Mouse (Mus musculus) embryo, embryonic 9.5 days (tissue): Measurements from ENCODE around the gene Thap4.
"Not testable (repeated sequence)": the region's sequence is repeated elsewhere in the genome, so short reads cannot be mapped to it uniquely, and the experiment has no call there.

Source experiments
- DNase-seq: peaks from one replicate; pipeline ENCODE4 v3.0.0-alpha.2; 2017; ENCODE audit errors: extremely low spot score

Gene Thap4

DNA sequence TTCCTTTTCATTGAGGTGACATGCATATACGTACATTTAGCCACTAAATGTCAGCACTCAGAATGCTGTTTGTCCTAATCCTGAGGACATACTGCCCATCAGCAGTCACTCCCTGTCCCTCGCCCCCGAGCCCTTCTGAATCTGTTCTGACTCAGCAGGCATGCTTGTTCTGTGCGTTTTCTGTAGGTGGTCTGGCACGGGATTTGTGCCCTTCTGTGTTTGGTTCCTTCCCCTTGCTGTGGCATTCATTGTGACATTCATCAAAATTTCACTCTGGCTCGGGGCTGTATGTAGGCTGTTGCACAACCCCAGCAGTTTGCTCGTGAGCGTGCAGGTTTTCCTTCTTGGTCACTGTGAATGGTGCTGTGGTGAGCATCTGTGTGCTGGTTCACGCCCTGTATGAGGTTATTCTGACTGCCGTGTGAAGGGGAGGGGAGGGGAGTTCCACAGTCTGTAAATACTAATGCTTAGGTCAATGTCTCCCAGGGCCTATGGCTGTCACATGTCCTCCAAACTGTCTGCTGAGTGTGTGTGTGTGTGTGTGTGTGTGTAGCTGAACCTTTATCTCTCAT is 62.8 kb downstream of the Thap4 start:
- DNase-seq: no peak

DNA sequence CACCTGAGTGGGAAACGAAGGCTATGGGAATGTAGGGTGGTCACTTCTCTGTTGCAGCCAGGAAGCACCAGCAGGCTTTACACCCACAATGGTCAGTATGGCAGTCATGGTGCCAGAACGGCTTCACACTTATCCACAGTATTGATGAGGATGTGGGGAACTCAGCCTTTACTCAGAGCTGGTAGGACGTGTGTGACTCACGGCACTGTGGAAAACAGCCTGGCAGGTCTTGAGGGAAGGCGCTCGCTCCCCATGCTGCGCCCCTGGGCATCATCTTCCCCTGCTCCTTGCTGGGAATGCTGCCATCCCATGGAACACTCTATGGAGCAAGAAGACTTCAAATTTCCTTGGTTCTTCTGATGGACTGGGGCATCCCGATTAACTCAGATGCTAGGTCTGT is 63.6 kb downstream of the Thap4 start:
- DNase-seq: no peak

DNA sequence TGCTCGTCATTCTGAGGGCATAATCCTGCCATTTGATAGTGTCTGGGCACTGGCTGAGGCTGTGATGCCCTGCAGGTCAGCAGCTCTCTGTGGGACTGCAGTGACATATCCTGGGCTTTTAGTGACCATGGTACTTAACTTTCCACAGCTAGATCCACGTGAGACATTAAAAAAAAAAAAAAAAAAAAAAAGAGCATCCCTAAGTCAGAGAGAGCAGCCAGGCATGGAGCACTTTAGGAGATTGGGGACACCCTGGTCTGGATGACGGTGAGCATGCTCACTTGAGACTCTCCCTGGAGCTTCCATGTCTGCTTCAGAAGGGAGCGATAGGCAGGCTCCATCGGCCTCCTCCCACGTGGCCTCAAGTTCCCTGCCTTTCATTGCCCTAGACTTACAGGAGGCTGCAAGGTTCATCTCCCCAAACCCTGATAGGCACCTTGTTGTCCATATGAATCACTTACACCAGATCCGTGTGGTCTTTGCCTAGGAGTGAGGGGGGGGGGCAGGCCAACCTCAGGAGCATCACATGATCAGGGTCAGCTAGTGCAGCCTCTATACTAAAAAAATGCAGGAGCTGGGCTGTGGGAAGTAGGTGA is 64.7 kb downstream of the Thap4 start:
- DNase-seq: no peak

DNA sequence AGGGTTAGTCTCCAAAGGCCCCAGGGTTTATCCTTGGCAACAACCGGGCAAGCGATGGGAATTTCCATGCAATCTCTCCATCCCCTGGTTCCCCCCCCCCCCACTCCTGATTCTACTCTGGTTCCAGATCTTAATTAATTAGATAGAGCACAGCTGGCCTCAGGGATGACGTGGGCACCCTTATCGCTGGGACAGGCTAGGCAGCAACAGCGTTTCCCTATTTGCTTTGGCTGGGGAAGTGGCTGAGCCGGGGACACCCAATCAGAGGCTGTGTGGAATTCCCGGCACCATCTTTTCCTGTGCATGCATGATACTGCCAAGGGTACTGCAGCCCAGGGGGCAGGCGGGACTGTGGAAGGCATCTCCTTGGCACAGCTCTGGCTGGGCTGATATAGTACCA is 66.5 kb downstream of the Thap4 start:
- DNase-seq: no peak

DNA sequence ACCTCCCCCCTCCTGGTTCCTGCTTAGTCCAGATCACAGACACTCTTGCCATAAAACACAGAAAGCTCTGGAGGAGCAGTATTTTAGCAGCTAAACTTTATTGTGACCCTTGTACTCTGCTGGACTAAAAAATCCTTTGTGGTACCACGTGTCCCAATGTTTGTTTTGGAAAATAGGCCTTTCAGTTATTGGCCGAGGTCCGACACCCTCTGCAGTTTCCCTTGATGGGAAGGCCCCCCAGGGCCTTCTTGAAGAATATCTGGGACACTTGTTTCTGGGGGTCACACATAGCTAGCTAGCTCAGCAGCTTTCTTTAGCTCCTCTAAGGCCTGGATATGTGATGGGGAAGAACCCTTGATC is 67.7 kb downstream of the Thap4 start:
- no peak for DNase-seq

DNA sequence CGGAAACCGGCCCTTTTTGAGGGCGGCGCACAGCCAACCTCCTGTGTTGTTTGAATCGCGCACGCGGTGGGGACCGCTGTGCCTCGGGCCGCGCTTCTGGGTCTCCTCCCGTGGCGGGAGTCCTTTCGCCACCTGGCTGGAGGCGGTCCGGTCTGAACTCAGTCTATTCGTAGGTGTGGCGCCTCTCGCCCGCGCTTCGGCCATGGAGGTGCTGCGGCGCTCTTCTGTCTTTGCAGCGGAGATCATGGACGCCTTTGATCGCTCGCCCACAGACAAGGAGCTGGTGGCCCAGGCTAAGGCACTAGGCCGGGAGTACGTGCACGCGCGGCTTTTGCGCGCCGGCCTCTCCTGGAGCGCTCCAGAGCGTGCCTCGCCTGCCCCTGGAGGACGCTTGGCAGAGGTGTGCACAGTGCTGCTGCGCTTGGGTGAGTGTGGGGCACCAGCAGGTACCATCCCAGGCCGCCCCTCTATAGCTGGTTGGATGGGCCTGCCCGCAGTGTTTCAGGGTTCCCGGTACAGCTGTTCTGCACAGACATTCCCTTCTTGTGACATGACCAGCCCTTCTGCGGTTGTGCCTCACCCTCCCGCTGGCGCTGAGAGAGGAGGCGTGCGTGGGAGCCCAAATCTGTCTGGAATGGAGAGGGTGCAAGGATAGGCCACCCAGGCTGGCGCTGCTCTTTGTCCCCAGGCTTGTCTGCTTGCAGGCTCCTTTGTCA is 68.3 kb downstream of the Thap4 start:
- DNase-seq: peak; percentile 76

DNA sequence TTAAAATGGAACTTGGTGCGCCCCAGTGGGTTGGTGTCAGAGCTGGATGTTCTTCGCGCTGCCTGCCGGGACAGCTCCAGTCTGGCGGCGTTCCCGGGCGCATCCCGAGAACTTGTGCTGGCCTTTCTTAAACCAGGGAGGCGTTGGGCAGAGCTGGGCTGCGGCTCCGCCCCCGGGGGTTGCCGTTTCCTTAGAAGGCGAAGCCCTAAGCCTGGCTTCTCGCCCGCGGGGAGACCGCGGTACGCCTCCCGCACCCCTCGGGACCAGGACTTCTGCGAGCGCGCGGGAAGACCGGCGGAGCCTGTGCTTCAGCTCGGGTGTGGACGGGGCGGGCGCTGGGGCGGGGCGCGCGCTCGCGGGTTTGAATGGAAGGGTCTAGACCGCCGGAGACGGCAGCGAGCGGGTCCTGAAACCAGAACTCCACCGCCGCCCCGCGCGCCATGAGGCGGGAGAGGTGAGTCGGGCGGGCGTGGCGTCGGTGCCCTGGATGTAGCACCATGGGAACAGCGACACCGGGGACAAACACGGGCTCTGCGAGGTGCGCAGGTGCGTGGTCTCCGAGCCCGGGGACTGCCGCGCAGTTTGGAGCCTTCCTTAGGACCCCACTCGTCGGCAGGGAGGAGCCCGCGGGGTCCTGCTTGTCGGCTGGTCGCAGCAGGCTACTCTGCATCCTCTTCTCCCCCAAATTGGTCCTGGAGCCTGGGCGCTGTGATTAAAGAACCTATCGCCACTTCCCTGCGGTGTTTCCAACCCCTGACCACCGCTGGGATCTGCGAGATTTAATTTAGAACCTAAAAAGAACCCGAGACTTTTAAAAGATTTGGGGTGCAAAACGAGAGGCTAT is 69.0 kb downstream of the Thap4 start, which contains the start of gene Bok:
TSS of gene Bok (plus strand) at position 260 of the 844 bp plus-strand sequence.
- peak; percentile 79 for DNase-seq

DNA sequence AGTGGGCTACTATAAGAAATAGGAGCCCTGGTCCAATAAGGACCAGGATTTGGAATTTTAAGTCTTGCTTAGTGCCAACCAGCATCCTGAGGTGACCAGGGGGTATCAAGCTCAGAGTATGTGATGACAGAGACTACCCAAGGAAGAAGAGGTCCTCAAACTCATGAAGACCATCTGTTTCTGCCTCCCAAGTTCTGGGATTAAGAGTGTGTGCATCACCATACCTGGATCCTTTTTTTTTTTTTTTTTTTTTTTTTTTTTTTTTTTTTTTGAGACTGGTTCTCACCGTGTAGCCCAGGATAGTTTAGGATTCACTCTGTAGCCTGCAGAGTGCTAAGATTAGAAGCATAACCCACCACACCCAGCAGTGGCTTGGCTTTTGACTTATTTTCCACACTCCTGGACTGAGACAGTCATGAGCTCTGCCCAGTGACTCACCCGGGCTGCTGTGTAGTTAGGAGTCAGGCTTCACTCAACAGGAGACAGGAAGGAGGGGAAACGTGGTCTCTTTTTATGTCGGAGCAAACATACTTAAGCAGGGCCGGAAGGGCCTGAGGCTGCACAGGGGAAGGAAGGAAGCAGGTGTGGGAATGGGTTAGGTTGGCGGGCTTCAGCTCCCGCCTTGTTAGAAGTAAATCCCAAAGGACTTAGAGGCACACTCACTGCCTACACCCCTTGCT is 74.6 kb downstream of the Thap4 start:
- no peak for DNase-seq

DNA sequence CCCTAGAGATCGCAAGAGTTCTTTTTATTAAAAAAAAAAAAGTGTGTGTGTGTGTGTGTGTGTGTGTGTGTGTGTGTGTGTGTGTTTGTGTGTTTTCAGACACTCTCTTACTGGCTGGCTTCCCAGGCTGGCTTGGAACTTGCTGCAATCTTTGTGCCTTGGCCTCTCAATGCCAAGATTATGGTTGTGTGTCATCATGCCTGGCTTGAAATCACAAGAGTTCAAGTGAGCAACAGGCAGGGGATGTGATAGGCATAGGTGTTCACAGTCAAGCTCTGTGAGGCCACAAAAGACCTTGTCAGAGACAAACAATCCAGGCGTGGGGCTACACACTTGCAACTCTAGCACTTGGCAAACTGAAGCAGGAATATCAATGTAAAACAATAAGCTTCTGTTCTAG is 76.3 kb downstream of the Thap4 start:
- no peak for DNase-seq

DNA sequence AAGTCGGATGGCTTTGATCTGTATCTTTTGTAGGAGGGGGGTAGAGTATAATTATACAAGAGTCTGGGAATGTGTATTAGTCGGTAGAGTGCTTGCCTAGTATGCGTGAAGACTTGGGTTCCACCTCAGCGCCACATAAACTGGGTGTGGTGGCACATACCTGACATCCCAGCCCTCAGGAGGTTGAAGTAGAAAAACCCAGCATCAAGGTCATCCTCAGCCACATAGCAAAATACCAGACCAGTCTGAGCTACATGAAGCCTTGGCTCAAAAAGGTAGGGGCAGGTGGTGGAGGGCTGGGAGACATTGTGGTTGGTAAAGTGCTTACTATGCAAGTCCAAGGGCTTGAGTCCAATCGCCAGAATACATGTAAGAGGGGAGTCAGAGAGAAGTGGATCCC is 82.0 kb downstream of the Thap4 start:
- DNase-seq: no peak

DNA sequence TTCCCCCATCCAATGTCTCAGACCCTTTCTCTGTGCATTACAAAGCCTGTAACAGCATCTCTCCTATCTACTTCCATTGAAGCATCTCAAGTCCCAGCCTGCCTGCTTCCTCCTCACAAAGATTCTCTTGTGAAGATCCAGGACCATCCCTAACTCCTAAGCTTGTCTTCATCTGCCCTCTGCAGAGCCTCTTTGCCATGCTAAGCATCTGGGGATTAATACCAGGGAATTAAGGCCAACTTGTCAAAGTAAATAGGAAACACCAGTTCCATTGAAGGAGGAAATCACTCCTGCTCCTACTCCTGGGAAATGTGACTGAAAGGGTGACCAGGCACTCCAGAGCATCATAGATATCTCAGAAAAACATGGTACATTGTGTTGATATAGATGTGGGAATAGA is 84.7 kb downstream of the Thap4 start:
- DNase-seq: no peak

DNA sequence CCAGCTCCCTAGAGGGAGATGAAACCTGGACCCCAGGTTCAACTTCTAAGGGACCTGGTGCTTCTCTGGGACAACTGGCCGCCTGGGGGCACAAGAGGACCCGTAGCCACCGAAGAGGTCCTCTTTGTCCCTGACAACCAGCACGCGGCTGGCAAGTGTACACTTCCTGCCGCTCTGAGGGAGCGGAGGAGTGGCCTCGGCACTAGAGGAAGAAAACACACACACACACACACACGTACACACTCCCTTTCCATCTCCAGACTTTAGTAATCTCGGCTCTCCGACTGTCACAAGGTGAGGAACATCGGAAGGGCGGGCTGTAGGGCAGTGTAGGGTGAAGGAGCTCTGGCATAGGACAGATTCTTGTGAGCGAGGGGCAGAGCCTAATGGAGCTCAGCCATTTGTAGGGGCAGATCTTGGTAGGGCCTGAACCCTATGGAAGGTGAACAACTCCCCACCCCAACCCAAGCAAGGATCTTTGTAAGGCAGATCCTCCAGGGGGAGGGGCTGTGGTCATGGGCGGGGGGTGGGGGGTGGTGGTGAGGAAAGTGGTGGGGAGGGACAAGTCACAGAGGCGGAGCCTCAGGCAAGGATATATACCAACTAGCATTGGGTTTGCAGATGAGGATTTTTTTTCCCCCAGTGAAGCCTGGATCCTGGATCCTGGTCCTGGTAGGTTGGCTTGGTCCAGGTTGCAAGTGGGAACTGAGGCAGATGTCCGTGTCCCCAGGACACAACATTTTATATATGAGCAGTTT is 85.7 kb downstream of the Thap4 start:
- DNase-seq: peak; percentile 83

DNA sequence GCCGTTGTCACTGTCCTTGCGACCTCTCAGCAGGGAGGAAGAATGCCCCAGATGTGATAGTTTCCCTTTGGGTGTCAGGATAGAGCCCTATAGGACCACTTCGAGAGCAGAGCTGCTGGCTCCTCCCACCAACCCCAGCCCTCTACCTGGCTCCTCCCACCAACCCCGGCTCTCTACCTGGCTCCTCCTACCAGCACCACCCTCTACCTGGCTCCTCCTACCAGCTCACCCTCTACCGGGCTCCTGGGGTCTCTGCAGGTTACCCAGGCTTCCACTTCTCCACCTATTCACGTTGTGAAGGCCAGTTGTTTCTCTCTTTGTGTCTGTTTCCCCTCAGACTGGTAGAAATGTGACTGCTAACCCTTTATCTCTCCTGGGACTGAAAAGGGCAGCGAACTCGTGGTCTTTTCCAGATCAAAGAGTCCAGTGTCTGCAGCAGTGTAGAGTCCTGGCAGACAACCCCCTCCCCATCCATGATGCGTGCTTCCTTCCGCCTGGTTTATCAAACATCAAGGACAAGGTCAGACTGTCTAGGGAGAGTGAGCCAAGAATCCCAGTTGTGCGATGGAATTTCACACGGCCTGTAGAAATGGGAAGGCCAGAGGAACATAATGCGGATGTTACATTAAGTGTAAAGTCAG is 86.8 kb downstream of the Thap4 start:
- peak; percentile 44 for DNase-seq

DNA sequence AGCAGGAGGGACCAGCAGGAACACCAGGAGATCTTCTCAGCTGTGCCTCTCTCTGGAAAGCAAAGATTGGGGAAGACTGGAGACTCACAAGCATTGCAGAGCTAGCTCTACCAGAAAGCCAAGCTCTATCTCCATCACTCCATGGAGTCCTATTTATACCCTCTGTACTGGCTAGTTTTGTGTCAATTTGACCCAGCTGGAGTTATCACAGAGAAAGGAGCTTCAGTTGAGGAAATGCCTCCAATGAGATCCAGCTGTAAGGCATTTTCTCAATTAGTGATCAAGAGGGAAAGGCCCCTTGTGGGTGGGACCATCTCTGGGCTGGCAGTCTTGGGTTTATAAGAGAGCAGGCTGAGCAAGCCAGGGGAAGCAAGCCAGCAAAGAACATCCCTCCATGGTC is 96.1 kb downstream of the Thap4 start, which contains the start of gene Stk25:
TSS of gene Stk25 (minus strand) at position 101 of the 400 bp plus-strand sequence.
- not testable (repeated sequence) for DNase-seq

DNA sequence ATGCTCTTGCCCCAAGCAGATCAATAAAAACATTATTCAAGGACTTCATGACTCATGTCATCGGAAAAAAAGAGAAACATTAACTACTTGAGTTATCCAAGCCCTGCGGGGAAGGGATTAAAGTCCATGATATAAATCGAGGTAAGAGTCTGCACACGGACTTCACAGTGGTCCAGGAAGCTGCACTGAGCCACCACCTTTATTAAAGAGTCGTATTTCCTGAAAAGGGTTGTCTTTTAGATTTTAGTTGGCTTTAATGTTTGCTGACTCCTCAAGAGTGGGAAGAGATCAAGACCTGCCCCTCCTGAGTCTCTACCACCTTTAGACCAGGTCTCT is 97.7 kb downstream of the Thap4 start:
- no peak for DNase-seq

DNA sequence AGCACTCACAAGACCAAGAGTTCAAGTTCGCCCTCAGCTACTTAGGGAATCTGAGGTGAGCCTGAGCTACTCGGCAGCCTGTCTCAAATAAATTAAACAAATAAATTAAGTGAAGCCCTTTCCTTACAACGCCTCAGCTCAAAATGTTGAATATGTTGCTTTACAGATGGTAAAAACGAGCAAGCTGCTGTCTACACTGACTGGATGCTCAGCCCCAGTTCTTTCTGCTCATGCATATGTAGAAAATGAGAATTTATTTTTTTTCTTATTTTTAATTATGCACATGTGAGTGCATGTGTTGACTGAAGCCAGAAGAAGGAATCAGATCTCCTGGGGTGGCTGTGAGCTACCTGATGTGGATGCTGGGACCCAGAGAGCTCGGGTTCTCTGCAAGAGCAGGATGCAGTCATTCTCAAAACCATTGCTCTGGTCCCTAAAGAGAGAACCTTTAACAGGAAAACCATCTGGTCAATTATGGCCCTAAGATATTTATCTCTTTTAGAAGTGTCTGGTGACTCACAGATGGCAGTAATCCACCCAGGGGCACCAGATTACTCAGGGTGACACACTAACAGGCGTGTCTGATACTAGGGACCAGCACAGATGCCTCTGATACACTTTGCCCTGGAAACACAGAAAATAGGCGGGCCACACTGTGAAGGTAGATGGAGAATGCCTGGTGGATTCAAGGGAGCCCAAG is 98.2 kb downstream of the Thap4 start:
- no peak for DNase-seq

DNA sequence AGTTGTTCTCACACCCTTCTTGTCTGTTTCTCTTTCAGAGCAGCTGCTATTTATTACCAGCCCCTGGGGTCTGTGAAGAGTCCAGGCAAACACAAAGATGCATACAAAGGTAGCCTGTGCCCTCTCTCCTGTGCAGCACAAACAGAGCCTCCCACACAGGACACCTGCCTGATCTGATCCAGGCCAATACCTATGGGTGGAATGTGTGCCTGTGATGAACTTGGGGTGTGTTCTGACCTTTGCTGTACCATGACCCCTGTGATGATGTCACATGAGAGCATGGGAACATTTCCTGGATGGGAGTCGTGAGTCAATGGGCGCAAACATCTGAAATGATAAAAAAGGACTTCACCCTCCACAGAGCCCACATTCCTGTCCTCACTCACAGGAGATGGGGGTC is 99.9 kb downstream of the Thap4 start:
- DNase-seq: no peak

DNA sequence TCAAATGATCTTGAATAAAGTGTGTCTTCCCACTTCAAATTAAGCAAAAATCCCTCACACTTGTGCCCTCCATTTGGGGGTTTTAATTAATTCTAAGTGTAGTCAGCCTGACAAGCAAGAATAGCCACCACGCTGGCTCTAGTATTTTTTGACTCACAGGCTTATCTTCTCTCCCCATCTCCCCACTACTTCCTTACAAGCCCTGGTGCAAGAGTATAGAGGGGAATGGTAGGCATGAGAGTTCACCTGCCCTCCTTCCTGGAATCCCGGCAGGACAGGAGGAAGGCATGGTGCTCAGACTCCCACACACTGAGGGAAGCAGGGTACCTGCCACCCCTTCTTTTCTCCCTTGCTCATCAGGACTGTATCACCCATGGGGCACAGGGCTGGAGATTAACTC is 100.4 kb downstream of the Thap4 start:
- DNase-seq: no peak
